Mouse (Mus musculus) kidney, adult 2 months (tissue): ENCODE results near the gene Stx7. TPM values are rescaled to one million over a fixed set of nuclear protein-coding genes. Genes with fewer than 3 reads are reported as not detected.

Experiments used
- DNase-seq: peaks from one replicate; pipeline ENCODE4 v3.0.0; 2021
- H3K27ac ChIP-seq: fragments of 200-500 bp; 2 replicates; pipeline ENCODE4 v1.5.1; 2012; ENCODE audit warnings: low read depth, low read length, control low read depth, inconsistent platforms; ENCODE audit not compliant: insufficient read depth
- H3K27me3 ChIP-seq: fragments of 200-500 bp; replicated peaks from 2 replicates; pipeline ENCODE4 v1.6.1; 2012; ENCODE audit warnings: mild to moderate bottlenecking, moderate library complexity, low read length, inconsistent platforms; ENCODE audit not compliant: control insufficient read depth, insufficient read depth
- H3K36me3 ChIP-seq: fragments of 200-500 bp; 2 replicates; pipeline ENCODE4 v1.6.1; 2012; ENCODE audit warnings: mild to moderate bottlenecking, moderate library complexity, low read length, inconsistent platforms; ENCODE audit not compliant: control insufficient read depth, insufficient read depth
- H3K4me1 ChIP-seq: fragments of 200-500 bp; 2 replicates; pipeline ENCODE4 v1.6.1; 2011; ENCODE audit warnings: low read length; ENCODE audit not compliant: control insufficient read depth, insufficient read depth
- H3K4me3 ChIP-seq: fragments of 200-500 bp; 2 replicates; pipeline ENCODE4 v1.5.1; 2011; ENCODE audit warnings: mild to moderate bottlenecking, low read depth, low read length, control low read depth; ENCODE audit not compliant: insufficient read depth
- CTCF ChIP-seq: fragments of 200-500 bp; conservative IDR thresholded peaks from 2 replicates; pipeline ENCODE4 v1.5.1; 2011; ENCODE audit warnings: low read depth, mild to moderate bottlenecking, control low read depth, low read length, moderate library complexity, mixed read lengths; ENCODE audit not compliant: insufficient read depth, insufficient read length
- POLR2A ChIP-seq: fragments of 200-500 bp; IDR thresholded peaks from one replicate; pipeline ENCODE4 v1.6.1; 2011; ENCODE audit warnings: low read depth, low read length, control low read depth
- WGBS: fragments of 180-500 bp; shearing (Covaris S2); methylation state at CpG from one replicate; pipeline ENCODE4 v1.1.7; 2018; 5-methylcytosine and 5-hydroxymethylcytosine counted together
- polyA plus RNA-seq: library from polyadenylated mRNA; depleted of rRNA; stranded (reverse); fragments of >200 nt; gene quantifications from 2 replicates; pipeline ENCODE4 v1.2.3, GENCODE M21; 2012

Stx7 gene
- polyA plus RNA-seq, 1 experiment: 197 TPM

GRCm38 (mm10) chr10:24131451-24132262, 17.4 kb upstream of the Stx7 start:
- Histone ChIP-seq H3K27me3 (no peaks in the 10 kb centered on the region), H3K27ac (peak overlapping the region; percentile 72), H3K4me3 (no peak overlapping the region), H3K4me1 (peaks cover 5% of the 10 kb centered on the region; the same call in 1 of the 2 replicates), H3K36me3 (no peaks in the 10 kb centered on the region)
- DNase-seq: peak; percentile 88
- WGBS: 6% methylated on average over 9 of the region's 9 CpGs
- TF ChIP-seq POLR2A: no peak
- TF ChIP-seq CTCF: peak; percentile 29; the same call in 1 of the 2 replicates

DNA sequence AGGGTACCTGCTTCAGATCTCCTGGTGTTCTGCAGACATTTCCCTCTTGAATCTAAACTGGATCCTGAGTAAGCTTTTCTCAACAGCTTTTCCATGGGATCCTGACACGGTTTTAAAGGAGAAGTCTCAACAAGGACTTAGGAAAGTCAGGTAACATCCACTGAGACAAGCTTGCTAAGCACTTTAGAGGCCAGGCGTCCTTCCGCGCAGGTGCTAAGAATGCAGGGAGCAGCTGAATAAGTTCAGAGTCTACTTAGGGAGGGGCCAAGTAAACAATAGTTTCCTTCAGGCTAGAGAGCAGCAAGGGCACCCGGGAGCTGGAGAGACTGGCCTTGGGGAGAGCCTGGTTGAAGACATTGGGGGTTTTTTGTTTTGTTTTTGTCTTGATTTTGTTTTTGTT, 16.8 kb upstream of the Stx7 start:
- H3K4me1 ChIP-seq: peaks cover 5% of the 10 kb centered on the region; the same call in 1 of the 2 replicates
- peak; percentile 90 for DNase-seq
- H3K4me3 ChIP-seq: no peak overlapping the region
- H3K27me3 ChIP-seq: no peaks in the 10 kb centered on the region
- no peak for TF ChIP-seq CTCF
- no peak for TF ChIP-seq POLR2A
- H3K27ac ChIP-seq: peak overlapping the region; percentile 72
- WGBS: 14% methylated on average over 5 of the region's 5 CpGs
- no peaks in the 10 kb centered on the region for H3K36me3 ChIP-seq

DNA sequence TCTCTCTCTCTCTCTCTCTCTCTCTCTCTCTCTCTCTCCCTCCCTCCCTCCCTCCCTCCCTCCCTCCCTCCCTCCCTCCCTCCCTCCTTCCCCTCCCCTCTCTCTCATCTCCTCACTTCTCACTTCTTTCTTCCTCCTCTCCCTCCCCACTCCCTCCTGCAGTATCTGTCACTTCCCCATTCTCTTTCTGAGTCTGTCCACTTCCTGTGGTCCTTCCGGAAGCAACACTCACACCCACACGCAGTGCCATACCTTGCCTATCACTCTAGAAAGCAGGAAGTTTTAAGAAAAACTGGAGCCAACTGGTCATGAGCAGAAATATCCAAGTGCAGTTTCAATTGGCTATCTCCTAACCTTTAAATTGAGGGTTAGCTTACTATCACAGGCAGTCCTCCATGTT, 16.0 kb upstream of the Stx7 start:
- Histone ChIP-seq H3K27ac (no peak overlapping the region), H3K4me3 (no peak overlapping the region), H3K4me1 (peaks cover 5% of the 10 kb centered on the region; the same call in 1 of the 2 replicates), H3K27me3 (no peaks in the 10 kb centered on the region), H3K36me3 (no peaks in the 10 kb centered on the region)
- TF ChIP-seq POLR2A (no peak), CTCF (no peak)
- 17% methylated on average over 2 of the region's 2 CpGs for WGBS
- no peak for DNase-seq

GRCm38 (mm10) chr10:24134071-24134645, 14.9 kb upstream of the Stx7 start:
- Histone ChIP-seq H3K27me3 (no peaks in the 10 kb centered on the region), H3K4me1 (peaks cover 5% of the 10 kb centered on the region; the same call in 1 of the 2 replicates), H3K36me3 (no peaks in the 10 kb centered on the region), H3K4me3 (no peak overlapping the region), H3K27ac (peak overlapping the region; percentile 21)
- TF ChIP-seq CTCF (no peak), POLR2A (no peak)
- peak; percentile 62 for DNase-seq
- 39% methylated on average over 7 of the region's 7 CpGs for WGBS

DNA sequence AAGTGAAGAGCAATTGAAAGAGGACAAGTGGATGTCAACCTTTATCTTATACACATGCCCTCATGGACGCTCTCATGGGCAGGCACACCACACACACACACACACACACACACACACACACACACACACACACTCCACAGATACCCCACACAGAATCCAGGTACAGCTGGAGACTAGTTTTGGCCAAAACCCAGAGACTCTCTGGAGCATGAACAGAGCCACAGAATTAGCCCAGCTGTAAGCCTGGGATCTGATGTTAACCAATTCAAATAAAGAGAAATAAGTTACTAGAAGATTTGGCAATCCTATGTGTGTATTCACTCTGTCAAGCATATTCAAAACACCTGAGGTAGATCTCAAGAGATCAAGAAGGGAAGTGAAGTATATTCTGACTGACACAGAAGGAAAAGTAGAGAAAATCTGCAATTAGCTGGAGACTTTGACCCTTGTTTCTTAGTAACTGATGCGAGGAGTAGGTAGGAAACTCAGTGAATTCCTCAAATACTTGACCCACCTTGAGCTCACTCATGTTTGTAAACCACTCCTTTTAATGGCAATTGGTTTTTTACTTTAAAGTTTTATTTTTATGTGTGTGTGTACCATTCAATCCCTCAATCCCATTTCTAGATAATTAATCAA, 10.4 kb upstream of the Stx7 start:
- Histone ChIP-seq H3K27ac (peak overlapping the region; percentile 80; the same call in 1 of the 2 replicates), H3K27me3 (no peaks in the 10 kb centered on the region), H3K36me3 (no peaks in the 10 kb centered on the region), H3K4me3 (no peak overlapping the region), H3K4me1 (peaks cover 8% of the 10 kb centered on the region; the same call in 1 of the 2 replicates)
- TF ChIP-seq POLR2A (no peak), CTCF (no peak)
- WGBS: 37% methylated on average over 2 of the region's 2 CpGs
- DNase-seq: peak; percentile 83

DNA sequence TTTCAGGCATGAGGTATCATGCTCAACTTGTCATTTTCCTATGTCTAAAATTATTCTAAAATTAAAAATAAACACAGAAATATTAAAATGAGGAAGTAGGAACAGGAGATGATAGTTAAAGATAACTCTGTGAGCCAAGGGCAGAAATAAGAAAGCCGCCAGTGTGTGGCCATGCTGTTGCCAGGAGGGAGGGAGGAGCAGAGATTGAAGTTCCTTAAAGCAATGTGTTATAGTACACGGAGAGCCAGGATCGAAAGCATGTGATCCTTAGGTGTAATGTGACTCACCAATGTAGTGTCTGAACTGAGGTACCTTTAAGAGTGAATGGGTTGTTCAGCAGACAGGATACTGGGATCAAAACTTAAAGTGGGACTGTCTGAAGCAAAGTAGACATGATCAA, 6.4 kb upstream of the Stx7 start:
- H3K4me1 ChIP-seq: peaks cover 3% of the 10 kb centered on the region; the same call in 1 of the 2 replicates
- no peak overlapping the region for H3K4me3 ChIP-seq
- WGBS: 59% methylated on average over 3 of the region's 3 CpGs
- no peaks in the 10 kb centered on the region for H3K27me3 ChIP-seq
- no peak overlapping the region for H3K27ac ChIP-seq
- TF ChIP-seq POLR2A (no peak), CTCF (no peak)
- no peaks in the 10 kb centered on the region for H3K36me3 ChIP-seq
- DNase-seq: no peak

- Histone ChIP-seq H3K4me1 (peaks cover 15% of the 10 kb centered on the region), H3K36me3 (no peaks in the 10 kb centered on the region), H3K4me3 (peak overlapping the region; percentile 65), H3K27me3 (no peaks in the 10 kb centered on the region), H3K27ac (peak overlapping the region; percentile 88)
- DNase-seq: peak; percentile 88
- 17% methylated on average over 7 of the region's 7 CpGs for WGBS
- TF ChIP-seq CTCF (no peak), POLR2A (no peak)
These were observed 984 bp downstream of the Stx7 start for GRCm38 (mm10) chr10:24150086-24150485.
